Mouse (Mus musculus) forebrain, embryonic 15.5 days (tissue): ENCODE results near the gene Hprt. TPM values are rescaled to one million over a fixed set of nuclear protein-coding genes. Genes with fewer than 3 reads are reported as not detected.
"Not testable (repeated sequence)": the region's sequence is repeated elsewhere in the genome, so short reads cannot be mapped to it uniquely, and the experiment has no call there.

ENCODE experiments used
- ATAC-seq: fragments of 200-750 bp; cut with Nextera tagmentation; replicated peaks from 2 replicates; pipeline ENCODE4 v1.8.0; 2017; ENCODE audit warnings: mild to moderate bottlenecking, moderate TSS enrichment, moderate library complexity
- H3K27ac ChIP-seq: fragments of 300-500 bp; sonication (generic); replicated peaks from 2 replicates; pipeline ENCODE4 v1.5.1; 2015; ENCODE audit warnings: mild to moderate bottlenecking, inconsistent platforms
- H3K27me3 ChIP-seq: fragments of 300-500 bp; sonication (generic); 2 replicates; pipeline ENCODE4 v1.6.1; 2015; ENCODE audit warnings: inconsistent platforms
- H3K36me3 ChIP-seq: fragments of 300-500 bp; sonication (generic); 2 replicates; pipeline ENCODE4 v1.6.1; 2015; ENCODE audit warnings: mild to moderate bottlenecking, inconsistent platforms
- H3K4me1 ChIP-seq: fragments of 300-500 bp; sonication (generic); 2 replicates; pipeline ENCODE4 v1.6.1; 2015; ENCODE audit warnings: inconsistent platforms
- H3K4me2 ChIP-seq: fragments of 300-500 bp; sonication (generic); replicated peaks from 2 replicates; pipeline ENCODE4 v1.6.1; 2015; ENCODE audit warnings: mild to moderate bottlenecking, inconsistent platforms
- H3K4me3 ChIP-seq: fragments of 300-500 bp; sonication (generic); 2 replicates; pipeline ENCODE4 v1.5.1; 2015; ENCODE audit warnings: mild to moderate bottlenecking, inconsistent platforms
- H3K9ac ChIP-seq: fragments of 300-500 bp; sonication (generic); replicated peaks from 2 replicates; pipeline ENCODE4 v1.6.1; 2015; ENCODE audit warnings: mild to moderate bottlenecking, inconsistent platforms
- H3K9me3 ChIP-seq: fragments of 300-500 bp; sonication (generic); 2 replicates; pipeline ENCODE4 v1.6.1; 2016; ENCODE audit warnings: inconsistent platforms
- WGBS: fragments of 180-500 bp; shearing (Covaris S2); methylation state at CpG from one replicate; pipeline ENCODE4 v1.1.7; 2015; ENCODE audit warnings: mixed read lengths; 5-methylcytosine and 5-hydroxymethylcytosine counted together
- polyA plus RNA-seq: library from polyadenylated mRNA; unstranded; fragments of >200 nt; fragmentation: Nextera tagmentation; extraction: Ambion mirVana; gene quantifications from 2 replicates; pipeline ENCODE4 v1.2.1, GENCODE M21; 2015

Gene Hprt
- polyA plus RNA-seq, 1 experiment from 2014 or later, result 85.4 TPM

DNA sequence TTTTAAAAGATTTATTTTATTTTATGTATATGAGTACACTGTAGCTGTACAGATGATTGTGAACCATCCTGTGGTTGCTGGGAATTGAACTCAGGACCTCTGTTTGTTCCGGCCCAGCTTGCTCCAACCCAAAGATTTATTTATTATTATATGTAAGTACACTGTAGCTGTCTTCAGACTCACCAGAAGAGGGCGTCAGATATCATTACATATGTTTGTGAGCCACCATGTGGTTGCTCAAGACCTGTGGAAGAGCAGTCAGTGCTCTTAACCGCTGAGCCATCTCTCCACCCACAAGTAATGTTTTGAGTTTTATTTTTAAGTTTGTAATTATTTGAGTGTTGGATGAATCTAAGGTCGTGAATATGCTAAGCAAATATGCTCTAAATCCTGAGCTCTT lies 16.9 kb downstream of the Hprt start:
- H3K27ac ChIP-seq, H3K4me2 ChIP-seq, H3K9me3 ChIP-seq, H3K27me3 ChIP-seq, ATAC-seq, H3K4me1 ChIP-seq, H3K4me3 ChIP-seq, H3K9ac ChIP-seq, H3K36me3 ChIP-seq: not testable (repeated sequence)
- WGBS, result 62% methylated on average over 4 of the region's 4 CpGs

DNA sequence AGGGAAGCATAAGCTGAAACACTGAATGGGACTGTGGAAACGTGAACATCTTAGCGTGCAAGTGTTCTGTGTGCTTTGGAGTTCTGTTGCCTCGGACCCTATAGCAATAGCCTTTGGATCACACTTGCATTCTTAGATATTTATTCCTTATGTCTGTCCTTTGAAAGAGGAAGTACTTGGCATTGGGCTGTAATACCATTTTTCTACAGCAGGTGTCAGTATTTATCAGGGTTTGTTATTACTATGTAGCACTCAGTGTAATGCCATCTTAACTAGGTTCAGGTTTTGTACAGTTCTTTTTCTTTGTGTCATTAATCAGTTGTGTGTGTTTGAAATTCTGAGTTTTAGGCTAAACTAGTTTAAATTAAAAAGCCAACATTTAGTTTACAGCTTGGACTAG lies 18.1 kb downstream of the Hprt start:
- no peak overlapping the region for H3K4me2 ChIP-seq
- ATAC-seq, result peak; percentile 66; the same call in 1 of the 2 replicates
- H3K27me3 ChIP-seq, result no peaks in the 10 kb centered on the region
- WGBS, result 66% methylated on average over 3 of the region's 3 CpGs
- H3K27ac ChIP-seq, result no peak overlapping the region
- H3K9me3 ChIP-seq, result no peaks in the 10 kb centered on the region
- H3K9ac ChIP-seq, result no peak overlapping the region
- no peak overlapping the region for H3K4me3 ChIP-seq
- no peaks in the 10 kb centered on the region for H3K4me1 ChIP-seq
- H3K36me3 ChIP-seq, result no peaks in the 10 kb centered on the region

DNA sequence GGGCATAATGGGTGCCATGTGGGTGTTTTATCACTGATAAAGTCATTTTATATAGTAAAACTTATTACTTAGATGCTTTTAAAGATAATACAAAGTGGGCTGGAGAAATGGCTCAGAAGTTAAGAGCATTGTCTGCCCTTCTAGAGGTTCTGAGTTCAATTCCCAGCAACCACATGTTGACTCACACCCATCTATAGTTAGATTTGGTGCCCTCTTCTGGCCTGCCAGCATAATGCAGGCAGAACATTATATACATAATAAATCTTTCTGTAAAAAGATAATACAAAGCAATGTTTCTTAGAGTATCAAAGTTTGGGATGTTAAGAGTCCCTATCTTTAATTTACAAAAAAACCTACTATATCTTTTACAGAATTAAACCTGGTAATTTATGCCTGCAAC lies 27.6 kb downstream of the Hprt start:
- Histone ChIP-seq H3K36me3 (no peaks in the 10 kb centered on the region), H3K27ac (no peak overlapping the region)
- no peak for ATAC-seq

GRCm38 (mm10) chrX:53023021-53023420 lies 35.1 kb downstream of the Hprt start:
- H3K27ac ChIP-seq, result no peak overlapping the region
- WGBS, result 73% methylated on average over 2 of the region's 2 CpGs
- no peak overlapping the region for H3K9ac ChIP-seq
- H3K27me3 ChIP-seq, result no peaks in the 10 kb centered on the region
- no peaks in the 10 kb centered on the region for H3K9me3 ChIP-seq
- no peak overlapping the region for H3K4me3 ChIP-seq
- ATAC-seq, result no peak
- no peak overlapping the region for H3K4me2 ChIP-seq
- H3K4me1 ChIP-seq, result no peaks in the 10 kb centered on the region
- H3K36me3 ChIP-seq, result no peaks in the 10 kb centered on the region

More for the DNA sequence above, 27.6 kb downstream of the Hprt start:
- Histone ChIP-seq H3K27me3 (no peaks in the 10 kb centered on the region), H3K4me2 (no peak overlapping the region), H3K4me3 (no peak overlapping the region), H3K4me1 (no peaks in the 10 kb centered on the region), H3K9ac (no peak overlapping the region), H3K9me3 (no peaks in the 10 kb centered on the region)

DNA sequence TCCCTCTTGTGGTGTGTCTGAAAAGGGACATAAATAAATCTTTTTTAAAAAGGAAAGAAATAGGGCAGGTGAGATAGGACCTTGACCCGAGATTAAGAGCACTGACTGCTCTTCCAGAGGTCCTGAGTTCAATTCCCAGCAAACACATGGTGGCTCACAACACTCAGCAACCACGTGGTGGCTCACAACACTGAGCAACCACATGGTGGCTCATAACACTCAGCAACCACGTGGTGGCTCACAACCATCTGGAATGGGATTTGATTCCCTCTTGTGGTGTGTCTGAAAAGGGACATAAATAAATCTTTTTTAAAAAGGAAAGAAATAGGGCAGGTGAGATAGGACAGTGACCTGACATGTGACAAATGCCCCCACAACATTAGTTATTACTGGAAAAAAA lies 36.3 kb downstream of the Hprt start:
- H3K36me3 ChIP-seq, ATAC-seq, H3K9ac ChIP-seq, H3K4me3 ChIP-seq, H3K27ac ChIP-seq, H3K4me2 ChIP-seq, H3K9me3 ChIP-seq, H3K27me3 ChIP-seq, H3K4me1 ChIP-seq: not testable (repeated sequence)
- WGBS, result 31% methylated on average over 3 of the region's 3 CpGs

DNA sequence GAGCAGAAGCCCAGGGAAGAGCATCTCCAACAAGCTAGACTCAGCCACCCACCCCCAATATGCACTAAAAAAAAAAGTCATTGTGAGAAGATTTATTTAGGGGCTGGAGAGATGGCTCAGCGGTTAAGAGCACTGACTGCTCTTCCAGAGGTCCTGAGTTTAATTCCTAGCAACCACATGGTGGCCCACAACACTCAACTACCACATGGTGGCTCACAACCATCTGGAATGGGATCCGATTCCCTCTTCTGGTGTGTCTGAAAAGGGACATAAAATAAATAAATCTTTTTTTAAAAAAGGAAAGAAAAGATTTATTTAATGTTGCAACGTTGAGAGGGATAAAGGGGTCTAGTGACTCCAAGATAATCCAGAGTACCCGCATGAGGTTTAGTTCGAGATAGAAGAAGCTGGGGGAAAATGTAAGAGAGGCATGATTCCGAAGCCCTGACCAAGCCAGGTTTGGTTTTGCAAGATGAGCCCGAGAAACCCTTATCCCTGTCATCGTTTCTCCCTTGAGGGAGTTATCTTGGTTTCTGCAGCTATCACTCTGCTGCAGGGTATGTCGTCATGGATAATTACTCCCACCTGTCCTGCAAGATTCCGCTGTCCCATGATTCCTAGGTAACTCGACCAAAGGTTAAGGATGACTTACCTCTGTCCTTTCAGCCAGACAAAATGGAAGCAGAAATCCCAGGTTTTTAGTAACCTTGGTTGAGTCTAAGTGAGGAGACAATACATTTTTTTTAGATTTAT lies 37.7 kb downstream of the Hprt start:
- Histone ChIP-seq H3K27ac (no peak overlapping the region), H3K27me3 (no peaks in the 10 kb centered on the region), H3K36me3 (no peaks in the 10 kb centered on the region), H3K9ac (no peak overlapping the region), H3K4me2 (no peak overlapping the region), H3K9me3 (no peaks in the 10 kb centered on the region), H3K4me3 (no peak overlapping the region), H3K4me1 (no peaks in the 10 kb centered on the region)
- ATAC-seq, result no peak
- 76% methylated on average over 11 of the region's 11 CpGs for WGBS

- H3K27ac ChIP-seq, result no peak overlapping the region
- H3K9ac ChIP-seq, result no peak overlapping the region
- no peaks in the 10 kb centered on the region for H3K9me3 ChIP-seq
- 80% methylated on average over 5 of the region's 5 CpGs for WGBS
- no peak overlapping the region for H3K4me3 ChIP-seq
- H3K36me3 ChIP-seq, result no peaks in the 10 kb centered on the region
- no peak overlapping the region for H3K4me2 ChIP-seq
- no peaks in the 10 kb centered on the region for H3K27me3 ChIP-seq
- H3K4me1 ChIP-seq, result no peaks in the 10 kb centered on the region
- no peak for ATAC-seq
Measured at GRCm38 (mm10) chrX:53029559-53029958, 41.6 kb downstream of the Hprt start.

DNA sequence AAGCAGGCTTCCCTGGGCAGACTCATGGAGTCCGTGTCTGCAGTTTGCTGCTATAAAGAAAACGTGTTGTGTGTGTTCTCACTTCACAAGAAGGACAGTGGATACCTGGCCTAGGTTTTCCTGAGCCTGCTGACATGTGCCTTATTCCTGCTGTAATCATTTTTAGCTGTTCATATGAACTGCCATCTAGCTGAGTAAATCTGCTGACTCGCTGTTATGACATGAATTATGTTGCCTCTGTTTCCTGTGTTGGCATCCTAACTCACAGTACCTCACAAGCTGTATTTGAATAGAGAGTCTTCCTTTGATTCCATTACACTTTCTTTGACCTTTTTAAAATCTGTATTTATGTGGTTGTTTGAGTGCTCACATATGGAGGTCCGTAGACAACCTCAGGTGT lies 50.3 kb downstream of the Hprt start:
- H3K36me3 ChIP-seq, result no peaks in the 10 kb centered on the region
- H3K9me3 ChIP-seq, result no peaks in the 10 kb centered on the region
- H3K4me1 ChIP-seq, result no peaks in the 10 kb centered on the region
- H3K27ac ChIP-seq, result no peak overlapping the region
- no peak for ATAC-seq
- no peaks in the 10 kb centered on the region for H3K27me3 ChIP-seq
- H3K9ac ChIP-seq, result no peak overlapping the region
- H3K4me2 ChIP-seq, result no peak overlapping the region
- H3K4me3 ChIP-seq, result no peak overlapping the region
- 88% methylated on average over 4 of the region's 4 CpGs for WGBS

DNA sequence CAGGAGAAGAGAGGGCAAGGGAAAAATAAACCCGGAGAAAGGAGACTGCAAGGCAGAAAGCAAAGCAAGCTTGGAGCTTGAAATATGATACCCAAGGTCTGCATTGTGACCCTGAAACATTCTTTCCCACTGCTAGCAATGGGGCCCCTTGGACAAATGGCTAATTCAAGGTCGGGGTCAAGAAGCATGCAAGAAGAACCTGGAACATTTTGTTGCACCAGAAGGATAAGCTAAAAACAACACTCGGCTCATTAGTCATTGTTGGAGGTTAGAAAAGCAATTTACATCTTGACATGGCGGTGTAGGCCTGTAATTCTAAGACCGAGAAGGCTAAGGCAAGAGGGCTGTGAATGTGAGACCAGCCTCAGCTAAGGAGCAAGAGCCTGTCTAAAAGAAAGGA lies 51.7 kb downstream of the Hprt start:
- H3K4me3 ChIP-seq, result no peak overlapping the region
- no peak overlapping the region for H3K9ac ChIP-seq
- no peaks in the 10 kb centered on the region for H3K27me3 ChIP-seq
- no peaks in the 10 kb centered on the region for H3K9me3 ChIP-seq
- no peak for ATAC-seq
- no peak overlapping the region for H3K27ac ChIP-seq
- H3K36me3 ChIP-seq, result no peaks in the 10 kb centered on the region
- WGBS, result 62% methylated on average over 5 of the region's 5 CpGs
- H3K4me2 ChIP-seq, result no peak overlapping the region
- H3K4me1 ChIP-seq, result no peaks in the 10 kb centered on the region

DNA sequence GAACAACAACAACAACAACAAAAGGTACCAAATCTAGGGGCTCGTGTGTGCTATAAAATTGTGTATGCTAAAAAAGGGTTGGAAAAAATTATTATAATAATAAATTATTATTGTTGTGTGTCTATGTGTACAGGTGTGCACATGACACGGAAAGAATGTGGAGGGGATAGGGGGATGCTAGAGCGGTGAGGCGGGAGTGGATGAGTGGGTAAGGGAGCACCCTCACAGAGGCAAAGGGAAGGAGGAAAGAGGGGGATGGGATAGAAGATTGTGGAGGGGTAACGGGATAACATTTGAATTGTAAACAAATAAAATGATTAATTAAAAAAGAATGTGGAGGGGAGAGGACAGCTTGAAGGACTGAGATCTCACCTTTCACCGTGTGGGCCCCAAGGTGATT lies 52.2 kb downstream of the Hprt start:
- no peak overlapping the region for H3K27ac ChIP-seq
- ATAC-seq, result no peak
- no peaks in the 10 kb centered on the region for H3K27me3 ChIP-seq
- H3K4me1 ChIP-seq, result 0 out of 2 replicates have a peak, but pooled peaks cover 3% of the 10 kb centered on the region
- H3K9ac ChIP-seq, result no peak overlapping the region
- no peaks in the 10 kb centered on the region for H3K9me3 ChIP-seq
- no peak overlapping the region for H3K4me3 ChIP-seq
- no peaks in the 10 kb centered on the region for H3K36me3 ChIP-seq
- 86% methylated on average over 6 of the region's 6 CpGs for WGBS
- H3K4me2 ChIP-seq, result no peak overlapping the region

DNA sequence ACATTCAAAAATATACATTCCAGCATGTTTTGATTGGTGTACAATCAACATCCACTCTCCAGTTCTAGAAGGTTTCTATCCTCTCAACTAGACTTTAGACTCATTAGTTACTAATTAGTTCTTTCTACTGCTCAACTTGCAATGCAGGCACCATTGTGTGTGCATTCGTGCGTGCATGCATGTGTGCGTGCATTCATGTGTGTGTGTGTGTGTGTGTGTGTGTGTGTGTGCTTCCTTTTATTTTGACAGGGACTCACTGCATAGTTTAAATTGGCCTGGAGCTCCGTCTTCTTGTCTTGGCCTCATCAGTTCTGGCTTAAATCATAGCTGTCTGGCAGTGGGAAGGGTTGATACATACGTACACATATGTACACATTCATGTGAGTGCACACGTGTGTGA lies 53.1 kb downstream of the Hprt start:
- no peak overlapping the region for H3K9ac ChIP-seq
- H3K4me2 ChIP-seq, result no peak overlapping the region
- H3K27me3 ChIP-seq, result no peaks in the 10 kb centered on the region
- H3K4me1 ChIP-seq, result 0 out of 2 replicates have a peak, but pooled peaks cover 8% of the 10 kb centered on the region
- no peak for ATAC-seq
- H3K9me3 ChIP-seq, result no peaks in the 10 kb centered on the region
- no peak overlapping the region for H3K4me3 ChIP-seq
- no peaks in the 10 kb centered on the region for H3K36me3 ChIP-seq
- 60% methylated on average over 6 of the region's 6 CpGs for WGBS
- no peak overlapping the region for H3K27ac ChIP-seq

GRCm38 (mm10) chrX:53045187-53045903 lies 57.4 kb downstream of the Hprt start:
- H3K4me2 ChIP-seq, result no peak overlapping the region
- no peaks in the 10 kb centered on the region for H3K9me3 ChIP-seq
- no peak overlapping the region for H3K9ac ChIP-seq
- H3K27ac ChIP-seq, result peak overlapping the region; percentile 46; the same call in 1 of the 2 replicates
- H3K4me1 ChIP-seq, result 0 out of 2 replicates have a peak, but pooled peaks cover 8% of the 10 kb centered on the region
- H3K36me3 ChIP-seq, result no peaks in the 10 kb centered on the region
- no peak overlapping the region for H3K4me3 ChIP-seq
- no peaks in the 10 kb centered on the region for H3K27me3 ChIP-seq
- 47% methylated on average over 10 of the region's 10 CpGs for WGBS
- peak; percentile 53; the same call in 1 of the 2 replicates for ATAC-seq
